In the genomic region with DNA sequence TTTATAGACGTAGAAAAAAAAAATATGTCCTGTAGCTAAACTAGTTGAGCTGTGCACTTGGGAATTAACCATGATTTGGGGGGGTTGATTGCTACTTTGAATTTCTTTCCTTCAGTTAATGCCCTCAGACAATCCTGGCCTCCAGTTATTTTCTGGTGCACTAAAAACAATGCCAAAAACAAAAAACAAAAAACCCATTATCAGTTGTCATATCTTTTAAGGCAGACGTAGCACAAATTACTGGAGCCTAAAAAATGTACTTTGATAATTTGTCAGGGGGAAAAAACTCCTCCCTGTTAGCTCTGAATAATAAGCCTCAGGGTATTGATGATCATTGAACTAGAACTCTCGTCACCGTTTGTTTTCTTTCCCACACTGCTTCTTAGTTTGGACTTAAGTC, we compare ENCODE assay signal across 9 mouse cellular contexts. TPM values are rescaled to one million over a fixed set of nuclear protein-coding genes. Genes with fewer than 3 reads are reported as not detected.
DNase-seq lines count a peak whose midpoint lies in the region; ATAC-seq and TF ChIP-seq lines count a peak whose summit lies in the region.
"Had no signal": no experiment of that assay in that cellular context is flagged by ENCODE, and none has a peak within 500 bp of the region (broad histone marks: within the 10 kb centered on the region; RNA-seq: fewer than 3 reads in every experiment).

No protein-coding gene starts in this region.

- H3K4me2 ChIP-seq in intestine, embryonic 14.5 days (ENCODE audit: low read length) = peak overlapping the region; percentile 74
- peak overlapping the region; percentile 78 for H3K4me2 ChIP-seq in neural tube, embryonic 14.5 days (ENCODE audit: low read depth, low read length)

- WGBS in intestine, embryonic 14.5 days = 23% methylated on average over 4 of the region's 4 CpGs
- WGBS in neural tube, embryonic 14.5 days = 7% methylated on average over 4 of the region's 4 CpGs

- peak overlapping the region; percentile 93 for H3K9ac ChIP-seq in intestine, embryonic 14.5 days (ENCODE audit: low read length)
- peak overlapping the region; percentile 98 for H3K9ac ChIP-seq in neural tube, embryonic 14.5 days (replicated peaks; ENCODE audit: low read depth, low read length)

- H3K36me3 ChIP-seq in intestine, embryonic 14.5 days (ENCODE audit: control insufficient read depth, insufficient read depth, low read length) = peaks cover 22% of the 10 kb centered on the region
- H3K36me3 ChIP-seq in neural tube, embryonic 14.5 days (ENCODE audit: control insufficient read depth, insufficient read depth, low read length) = no peaks in the 10 kb centered on the region

- DNase-seq in left cerebral cortex, adult 2 months (ENCODE audit: extremely low spot score in 1 of 2, low spot score in 2 of 2) = no peak
- no peak for DNase-seq in left cerebral cortex, adult 9 months (ENCODE audit: low spot score in 2 of 2)
- DNase-seq in intestine, embryonic 14.5 days (ENCODE audit: low spot score) = no peak
- no peak for DNase-seq in cerebellum, postnatal 10 days
- DNase-seq in right cerebral cortex, postnatal 36 days (ENCODE audit: low spot score in 2 of 2) = no peak
- DNase-seq in kidney, postnatal 25 days = no peak

- peak overlapping the region; percentile 86 for H3K27ac ChIP-seq in left cerebral cortex, adult 2 months
- H3K27ac ChIP-seq in cortical plate, adult 2 months (ENCODE audit: insufficient read depth, low read length) = no peak overlapping the region
- H3K27ac ChIP-seq in intestine, embryonic 14.5 days (ENCODE audit: low read depth) = peak overlapping the region; percentile 94; the same call in 1 of the 2 replicates
- H3K27ac ChIP-seq in neural tube, embryonic 14.5 days (ENCODE audit: low read depth, low read length) = peak overlapping the region; percentile 99; the same call in 1 of the 2 replicates

- no peak for TF ChIP-seq CTCF in left cerebral cortex, adult 2 months (IDR thresholded peaks at IDR 0.05)
- TF ChIP-seq CTCF in cortical plate, adult 2 months (IDR thresholded peaks at IDR 0.05; ENCODE audit: extremely low read depth, insufficient read depth, low read length) = no peak

- H3K9me3 ChIP-seq in intestine, embryonic 14.5 days (ENCODE audit: control insufficient read depth, low read length) = no peaks in the 10 kb centered on the region
- H3K9me3 ChIP-seq in neural tube, embryonic 14.5 days (ENCODE audit: control insufficient read depth, low read length) = no peaks in the 10 kb centered on the region

- TF ChIP-seq POLR2A in cortical plate, adult 2 months (IDR thresholded peaks at IDR 0.05; ENCODE audit: extremely low read depth, insufficient read depth, low read length) = no peak

- H3K4me1 ChIP-seq in cortical plate, adult 2 months (ENCODE audit: control insufficient read depth, insufficient read depth, low read length) = peaks cover 8% of the 10 kb centered on the region; the same call in 1 of the 2 replicates
- peaks cover 22% of the 10 kb centered on the region for H3K4me1 ChIP-seq in intestine, embryonic 14.5 days (replicated peaks; ENCODE audit: control insufficient read depth, insufficient read depth, low read length)
- H3K4me1 ChIP-seq in neural tube, embryonic 14.5 days (ENCODE audit: control insufficient read depth, insufficient read depth, low read length) = peaks cover 24% of the 10 kb centered on the region

- H3K4me3 ChIP-seq in left cerebral cortex, adult 2 months = peak overlapping the region; percentile 96
- peak overlapping the region; percentile 95 for H3K4me3 ChIP-seq in cortical plate, adult 2 months (ENCODE audit: insufficient read depth, low read length)
- H3K4me3 ChIP-seq in intestine, embryonic 14.5 days (ENCODE audit: low read depth, low read length) = peak overlapping the region; percentile 84
- H3K4me3 ChIP-seq in neural tube, embryonic 14.5 days (ENCODE audit: low read depth, low read length) = peak overlapping the region; percentile 91

- intact Hi-C loops in left cerebral cortex, adult 2 months (cut with DNase I) = loop anchor here (5.0 to 10.0 kb wide), 4 partner anchors 85 to 263 kb away; a partner anchor contains a TSS

- no peak for ATAC-seq in intestine, embryonic 14.5 days (replicated peaks; ENCODE audit: low FRiP score, low TSS enrichment, low read depth)
- ATAC-seq in neural tube, embryonic 14.5 days (ENCODE audit: low read depth) = no peak

- no peaks in the 10 kb centered on the region for H3K27me3 ChIP-seq in intestine, embryonic 14.5 days (replicated peaks; ENCODE audit: control insufficient read depth, insufficient read depth, low read length)
- no peaks in the 10 kb centered on the region for H3K27me3 ChIP-seq in neural tube, embryonic 14.5 days (ENCODE audit: control insufficient read depth, insufficient read depth, low read length)

RNA-seq across cellular contexts. Expression of a gene that starts 0.8 kb away (rescaled TPM):
- total RNA-seq in left cerebral cortex, adult 2 months (2021) = 100 to 1,000 TPM in 1 of 2 experiments, 10 to 100 TPM in 1; 99.7 to 105 TPM
- 55.5 and 58.2 TPM in 2 replicates for polyA plus RNA-seq in cortical plate, adult 2 months (2012; rRNA removed)
- 39.7 and 45.2 TPM in 2 replicates for polyA plus RNA-seq in intestine, embryonic 14.5 days (2014; fragmentation: Nextera tagmentation; extraction: Ambion mirVana)
- 78.9 and 81.9 TPM in 2 replicates for polyA plus RNA-seq in neural tube, embryonic 14.5 days (2014; fragmentation: Nextera tagmentation; extraction: Ambion mirVana)

RNA-seq across cellular contexts. Expression of a gene that starts 30.8 kb away (rescaled TPM):
- total RNA-seq in left cerebral cortex, adult 2 months (2021) = under 1 TPM; 0.34 to 0.37 TPM
- polyA plus RNA-seq in cortical plate, adult 2 months (2012; rRNA removed) = 0.96 and 1.6 TPM in 2 replicates
- 0.09 and 0.17 TPM in 2 replicates for polyA plus RNA-seq in intestine, embryonic 14.5 days (2014; fragmentation: Nextera tagmentation; extraction: Ambion mirVana)
- 0.25 and 0.50 TPM in 2 replicates for polyA plus RNA-seq in neural tube, embryonic 14.5 days (2014; fragmentation: Nextera tagmentation; extraction: Ambion mirVana)
- total RNA-seq: common myeloid progenitor, adult 5-6 weeks had no signal

RNA-seq across cellular contexts. Expression of a gene that starts 49.2 kb away (rescaled TPM):
- 10 to 100 TPM; 90.3 to 93.3 TPM for total RNA-seq in left cerebral cortex, adult 2 months (2021)
- polyA plus RNA-seq in cortical plate, adult 2 months (2012; rRNA removed) = 56.9 and 63.8 TPM in 2 replicates
- 10.0 and 14.5 TPM in 2 replicates for polyA plus RNA-seq in intestine, embryonic 14.5 days (2014; fragmentation: Nextera tagmentation; extraction: Ambion mirVana)
- polyA plus RNA-seq in neural tube, embryonic 14.5 days (2014; fragmentation: Nextera tagmentation; extraction: Ambion mirVana) = 52.1 and 58.7 TPM in 2 replicates
